Mouse (Mus musculus) c-Kit-positive CD71-negative TER-119-negative erythroid progenitor cells, embryonic 14.5 days (primary cell): ENCODE measurements around the gene Kdm5a.

ENCODE experiments used
- DNase-seq: peaks from one replicate; pipeline ENCODE4 v3.0.0-alpha.2; 2013; ENCODE audit warnings: low read depth

Gene Kdm5a

GRCm38 (mm10) chr6:120442171-120442749 is 78.3 kb downstream of the Kdm5a start:
- no peak for DNase-seq

GRCm38 (mm10) chr6:120443363-120444355 is 79.7 kb downstream of the Kdm5a start:
- DNase-seq: no peak

GRCm38 (mm10) chr6:120450208-120450607 is 86.3 kb downstream of the Kdm5a start:
- DNase-seq: no peak

- DNase-seq: no peak
Measured at GRCm38 (mm10) chr6:120452384-120453102, 88.6 kb downstream of the Kdm5a start.

- DNase-seq: no peak
Measured at GRCm38 (mm10) chr6:120453103-120453445, 89.2 kb downstream of the Kdm5a start.

GRCm38 (mm10) chr6:120453556-120453955 is 89.6 kb downstream of the Kdm5a start:
- no peak for DNase-seq

- DNase-seq: no peak
Measured at GRCm38 (mm10) chr6:120454627-120455077, 90.7 kb downstream of the Kdm5a start.

GRCm38 (mm10) chr6:120457074-120457473 is 93.2 kb downstream of the Kdm5a start:
- DNase-seq: no peak

- DNase-seq: no peak
Measured at GRCm38 (mm10) chr6:120457751-120458150, 93.8 kb downstream of the Kdm5a start.

GRCm38 (mm10) chr6:120461217-120461616 is 97.3 kb downstream of the Kdm5a start:
- DNase-seq: no peak

- no peak for DNase-seq
Measured at GRCm38 (mm10) chr6:120462251-120462650, 98.3 kb downstream of the Kdm5a start.

GRCm38 (mm10) chr6:120463086-120463871 is 99.4 kb downstream of the Kdm5a start, which contains the start of gene Il17ra:
TSS of gene Il17ra (plus strand) at chr6:120463247.
- no peak for DNase-seq

- no peak for DNase-seq
Measured at GRCm38 (mm10) chr6:120463884-120464283, 100.0 kb downstream of the Kdm5a start.

GRCm38 (mm10) chr6:120464406-120464939 is 100.5 kb downstream of the Kdm5a start:
- DNase-seq: no peak

GRCm38 (mm10) chr6:120465393-120465792 is 101.5 kb downstream of the Kdm5a start:
- no peak for DNase-seq

- no peak for DNase-seq
Measured at GRCm38 (mm10) chr6:120466609-120467329, 102.8 kb downstream of the Kdm5a start.

GRCm38 (mm10) chr6:120468259-120468658 is 104.3 kb downstream of the Kdm5a start:
- no peak for DNase-seq

GRCm38 (mm10) chr6:120469268-120469667 is 105.3 kb downstream of the Kdm5a start:
- DNase-seq: no peak

- DNase-seq: no peak
Measured at GRCm38 (mm10) chr6:120469770-120470169, 105.8 kb downstream of the Kdm5a start.

GRCm38 (mm10) chr6:120470666-120471065 is 106.7 kb downstream of the Kdm5a start:
- no peak for DNase-seq

- DNase-seq: no peak
Measured at GRCm38 (mm10) chr6:120471991-120472441, 108.1 kb downstream of the Kdm5a start.
